Mouse (Mus musculus): ENCODE results near the gene Lctl. TPM values are rescaled to one million over a fixed set of nuclear protein-coding genes. Genes with fewer than 3 reads are reported as not detected.

Gene Lctl
- polyA plus RNA-seq, 1 experiment from 2014 or later = 0.15 TPM

DNA sequence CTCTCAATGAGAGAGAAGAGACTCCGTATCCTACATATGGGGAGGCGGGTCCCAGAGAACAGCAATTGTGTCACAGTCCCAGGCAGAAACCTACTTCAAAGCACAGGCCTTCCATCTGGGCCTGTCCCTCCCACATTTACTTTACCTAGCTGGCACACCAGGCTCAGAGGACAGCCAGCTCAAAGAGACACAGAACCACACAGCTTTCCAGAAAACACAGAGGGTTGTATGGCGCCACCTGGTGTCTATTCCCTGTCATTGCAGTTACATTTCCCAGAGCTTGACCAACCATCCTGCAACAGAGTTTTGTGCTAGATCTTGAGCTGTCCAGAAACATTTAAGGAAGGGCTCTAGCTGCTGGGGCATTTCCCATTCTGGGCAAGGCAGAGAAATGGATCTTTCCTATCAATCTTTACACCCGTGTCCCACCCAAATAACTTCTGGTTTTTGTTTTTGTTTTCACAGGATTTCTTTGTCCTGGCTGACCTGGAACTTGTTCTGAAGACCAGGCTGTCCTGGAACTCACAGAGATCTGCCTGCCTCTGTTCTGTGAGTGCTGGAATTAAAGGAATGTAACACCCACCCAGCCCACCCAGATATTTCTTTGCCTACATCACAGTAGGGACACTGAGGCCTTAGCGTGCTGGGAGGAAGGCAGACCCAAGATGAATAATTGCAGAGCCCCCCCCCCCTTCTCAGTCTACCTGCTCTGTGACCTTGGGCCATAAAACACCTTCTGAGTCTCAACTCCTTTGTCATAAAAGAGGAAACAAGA is 29.3 kb upstream of the Lctl start:
- ATAC-seq = peak; percentile 60
- Histone ChIP-seq H3K4me1 (replicated peaks) (peaks cover 50% of the 10 kb centered on the region), H3K27me3 (replicated peaks) (no peaks in the 10 kb centered on the region), H3K36me3 (no peaks in the 10 kb centered on the region), H3K9ac (no peak overlapping the region), H3K4me2 (replicated peaks) (no peak overlapping the region; the same call in 1 of the 2 replicates), H3K27ac (peak overlapping the region; percentile 93), H3K4me3 (replicated peaks) (no peak overlapping the region), H3K9me3 (no peaks in the 10 kb centered on the region)
- 31% methylated on average over 5 of the region's 5 CpGs for WGBS

DNA sequence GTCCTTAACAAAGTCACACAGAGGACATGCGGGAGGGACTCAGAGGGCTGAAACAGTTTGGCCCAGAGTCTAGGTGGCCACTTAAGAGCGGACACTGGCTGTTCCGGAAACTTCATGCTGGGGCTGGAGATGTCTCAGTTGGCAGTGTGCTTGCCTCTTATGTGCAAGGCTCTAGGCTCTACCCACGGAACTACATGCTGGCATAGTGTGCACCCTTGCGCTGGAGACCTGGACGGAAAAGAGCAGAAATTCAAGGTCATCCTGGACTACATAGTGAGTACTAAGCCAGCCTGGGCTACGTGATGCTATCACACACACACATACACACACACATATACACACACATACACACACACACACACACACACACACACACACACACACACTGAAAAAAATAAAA is 28.6 kb upstream of the Lctl start:
- ATAC-seq = no peak
- Histone ChIP-seq H3K4me1 (replicated peaks) (peaks cover 50% of the 10 kb centered on the region), H3K4me3 (replicated peaks) (no peak overlapping the region), H3K9me3 (no peaks in the 10 kb centered on the region), H3K27me3 (replicated peaks) (no peaks in the 10 kb centered on the region), H3K9ac (no peak overlapping the region), H3K27ac (peak overlapping the region; percentile 70), H3K36me3 (no peaks in the 10 kb centered on the region), H3K4me2 (replicated peaks) (no peak overlapping the region)
- 84% methylated on average over 7 of the region's 7 CpGs for WGBS

DNA sequence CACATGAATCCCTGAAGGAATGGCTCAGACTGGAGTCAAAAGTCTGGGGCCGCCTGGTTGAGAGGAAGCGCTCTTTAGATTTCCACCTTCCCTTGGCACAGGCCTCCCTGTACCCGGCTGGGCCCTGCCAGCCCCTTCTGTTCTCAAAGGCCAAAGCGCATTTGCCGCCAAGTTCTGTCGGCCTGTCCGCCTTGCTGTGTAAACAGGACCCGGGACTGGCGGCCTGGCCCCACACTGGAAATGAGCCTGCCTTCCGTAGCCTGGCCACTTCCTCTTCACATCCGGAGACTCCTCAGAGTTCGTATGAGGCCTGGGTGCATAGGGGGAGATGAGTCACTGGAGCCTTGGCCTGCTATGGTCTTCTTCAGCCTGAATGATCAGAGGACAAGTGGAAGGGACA is 27.9 kb upstream of the Lctl start:
- Histone ChIP-seq H3K9ac (no peak overlapping the region), H3K9me3 (no peaks in the 10 kb centered on the region), H3K4me3 (replicated peaks) (no peak overlapping the region), H3K4me1 (replicated peaks) (peaks cover 45% of the 10 kb centered on the region), H3K27ac (peak overlapping the region; percentile 70), H3K36me3 (no peaks in the 10 kb centered on the region), H3K27me3 (replicated peaks) (no peaks in the 10 kb centered on the region), H3K4me2 (replicated peaks) (0 out of 2 replicates have a peak overlapping the region, but pooled peaks have one; percentile 4)
- WGBS = 26% methylated on average over 12 of the region's 12 CpGs
- peak; percentile 22; the same call in 1 of the 2 replicates for ATAC-seq

DNA sequence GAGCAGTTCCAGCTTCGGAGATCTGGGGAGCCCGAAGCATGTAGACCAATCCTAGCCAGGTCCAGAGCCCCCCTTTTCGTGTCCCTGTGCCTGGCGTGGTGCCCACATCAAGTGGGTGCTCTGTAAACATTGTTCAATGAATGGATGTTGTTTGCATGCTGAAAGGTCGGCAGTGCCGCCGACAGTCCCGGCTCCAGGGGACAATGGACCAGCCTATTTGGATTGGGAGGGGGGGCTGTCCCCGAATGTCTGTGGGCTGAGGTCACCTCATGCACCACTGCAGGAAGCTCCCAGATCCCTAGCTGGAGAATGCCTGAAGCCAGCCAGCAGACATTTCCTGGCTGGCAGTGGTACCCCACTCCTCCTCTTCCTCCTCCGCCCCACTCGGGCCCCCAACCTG is 22.9 kb upstream of the Lctl start:
- H3K4me2 ChIP-seq (replicated peaks) = no peak overlapping the region
- peak overlapping the region; percentile 37; the same call in 1 of the 2 replicates for H3K27ac ChIP-seq
- H3K9ac ChIP-seq = no peak overlapping the region; the same call in 1 of the 2 replicates
- H3K4me1 ChIP-seq (replicated peaks) = peaks cover 20% of the 10 kb centered on the region
- no peak; the same call in 1 of the 2 replicates for ATAC-seq
- no peak overlapping the region for H3K4me3 ChIP-seq (replicated peaks)
- no peaks in the 10 kb centered on the region for H3K36me3 ChIP-seq
- WGBS = 42% methylated on average over 11 of the region's 11 CpGs
- no peaks in the 10 kb centered on the region for H3K9me3 ChIP-seq
- H3K27me3 ChIP-seq (replicated peaks) = no peaks in the 10 kb centered on the region

DNA sequence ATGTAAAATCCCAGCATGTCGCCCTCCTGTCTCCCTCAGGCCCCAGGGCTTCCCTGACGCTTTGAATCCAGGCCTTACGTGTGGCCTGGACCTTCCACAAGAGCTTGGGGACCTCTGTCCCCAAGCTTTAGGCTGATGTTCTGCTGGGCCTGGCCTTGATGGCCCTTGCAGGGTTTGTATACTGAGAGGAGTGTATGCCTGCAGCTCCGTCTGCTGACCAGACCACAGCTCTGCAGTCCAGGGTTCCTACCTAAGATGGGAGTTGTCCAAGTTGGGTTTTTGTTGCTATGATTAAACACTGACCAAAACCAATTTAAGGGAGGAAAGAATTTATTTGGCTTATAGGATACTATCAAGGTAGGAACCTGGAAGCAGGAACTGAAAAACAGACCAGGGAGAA is 18.7 kb upstream of the Lctl start:
- no peak overlapping the region for H3K4me3 ChIP-seq (replicated peaks)
- H3K27me3 ChIP-seq (replicated peaks) = no peaks in the 10 kb centered on the region
- no peaks in the 10 kb centered on the region for H3K36me3 ChIP-seq
- WGBS = 76% methylated on average over 4 of the region's 4 CpGs
- H3K4me2 ChIP-seq (replicated peaks) = no peak overlapping the region
- H3K9ac ChIP-seq = no peak overlapping the region
- no peak for ATAC-seq
- H3K4me1 ChIP-seq (replicated peaks) = peaks cover 14% of the 10 kb centered on the region
- H3K27ac ChIP-seq = no peak overlapping the region
- no peaks in the 10 kb centered on the region for H3K9me3 ChIP-seq

DNA sequence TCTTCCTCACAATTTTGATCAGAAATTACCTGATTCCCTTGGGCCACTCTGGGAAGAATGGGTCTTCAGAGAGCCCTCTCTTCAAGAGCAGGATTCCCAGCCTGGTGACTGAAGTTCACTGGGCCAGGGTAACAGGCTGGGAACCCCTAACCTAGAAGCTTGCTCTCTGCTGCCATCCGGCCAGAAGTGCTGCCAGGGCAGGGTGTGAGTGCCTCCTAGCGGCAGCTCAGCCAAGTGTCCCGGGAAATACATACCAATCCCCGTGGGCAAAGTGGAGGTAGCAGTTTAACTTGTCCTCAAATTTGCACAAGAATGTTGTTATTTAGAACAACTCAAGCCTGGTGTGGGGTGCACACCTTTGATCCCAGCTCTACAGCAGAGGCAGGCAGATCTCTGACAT is 16.5 kb upstream of the Lctl start:
- WGBS = 6% methylated on average over 4 of the region's 4 CpGs
- 0 out of 2 replicates have a peak, but pooled peaks have one; percentile 46 for ATAC-seq

DNA sequence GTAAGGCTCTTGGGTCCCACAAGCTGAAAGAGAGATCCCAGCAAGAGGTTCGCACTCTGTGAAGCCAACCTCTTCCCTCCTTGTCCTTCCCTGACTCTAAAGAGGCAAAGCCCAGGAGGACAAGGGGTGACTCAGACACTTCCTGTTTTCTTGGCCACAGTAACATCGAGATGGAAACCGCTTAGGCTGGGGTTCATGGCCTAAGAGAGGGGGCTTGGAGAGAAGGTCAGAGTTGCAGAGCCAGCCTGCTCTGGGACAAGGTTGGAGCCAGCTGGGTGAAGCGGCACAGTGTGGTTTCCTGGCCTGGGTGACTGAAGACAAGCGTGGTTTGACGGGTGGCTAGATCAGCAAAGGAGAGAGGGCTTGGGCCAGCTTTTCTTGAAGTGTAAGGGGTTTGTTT is 11.6 kb upstream of the Lctl start:
- ATAC-seq = no peak
- no peak overlapping the region for H3K4me3 ChIP-seq (replicated peaks)
- no peak overlapping the region for H3K27ac ChIP-seq
- WGBS = 72% methylated on average over 6 of the region's 6 CpGs
- no peaks in the 10 kb centered on the region for H3K36me3 ChIP-seq
- H3K4me2 ChIP-seq (replicated peaks) = no peak overlapping the region
- no peaks in the 10 kb centered on the region for H3K9me3 ChIP-seq
- H3K4me1 ChIP-seq (replicated peaks) = peaks cover 2% of the 10 kb centered on the region; the same call in 1 of the 2 replicates
- H3K9ac ChIP-seq = no peak overlapping the region
- no peaks in the 10 kb centered on the region for H3K27me3 ChIP-seq (replicated peaks)

More for the DNA sequence above, 16.5 kb upstream of the Lctl start:
- Histone ChIP-seq H3K27ac (no peak overlapping the region), H3K4me2 (replicated peaks) (no peak overlapping the region), H3K36me3 (no peaks in the 10 kb centered on the region), H3K9me3 (no peaks in the 10 kb centered on the region), H3K27me3 (replicated peaks) (no peaks in the 10 kb centered on the region), H3K9ac (no peak overlapping the region), H3K4me1 (replicated peaks) (peaks cover 2% of the 10 kb centered on the region; the same call in 1 of the 2 replicates), H3K4me3 (replicated peaks) (no peak overlapping the region)

DNA sequence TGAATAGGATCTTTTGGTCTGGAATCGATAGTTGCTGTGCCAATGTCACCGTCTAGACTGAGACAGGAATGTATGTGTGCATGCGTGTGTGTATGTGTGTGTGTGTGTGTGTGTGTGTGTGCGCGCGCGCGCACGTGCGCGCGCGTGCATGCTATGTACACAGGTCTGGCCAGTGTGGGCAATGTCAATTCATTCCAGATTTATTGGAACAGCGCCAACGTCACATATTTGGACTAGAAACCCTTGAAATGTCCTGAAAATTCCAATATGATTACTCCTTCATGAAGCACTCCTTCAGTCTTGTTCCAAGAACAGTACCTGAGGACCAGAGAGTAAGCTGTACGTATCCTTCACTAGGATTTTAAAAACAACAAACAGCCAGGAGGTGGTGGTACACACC is 6.4 kb upstream of the Lctl start:
- H3K4me3 ChIP-seq (replicated peaks) = no peak overlapping the region
- 0 out of 2 replicates have a peak, but pooled peaks cover 5% of the 10 kb centered on the region for H3K4me1 ChIP-seq (replicated peaks)
- no peaks in the 10 kb centered on the region for H3K36me3 ChIP-seq
- H3K9ac ChIP-seq = no peak overlapping the region
- H3K27me3 ChIP-seq (replicated peaks) = no peaks in the 10 kb centered on the region
- whole genome bisulfite sequencing = 94% methylated on average over 16 of the region's 16 CpGs
- ATAC-seq = no peak
- no peak overlapping the region for H3K27ac ChIP-seq
- H3K4me2 ChIP-seq (replicated peaks) = no peak overlapping the region
- H3K9me3 ChIP-seq = no peaks in the 10 kb centered on the region

DNA sequence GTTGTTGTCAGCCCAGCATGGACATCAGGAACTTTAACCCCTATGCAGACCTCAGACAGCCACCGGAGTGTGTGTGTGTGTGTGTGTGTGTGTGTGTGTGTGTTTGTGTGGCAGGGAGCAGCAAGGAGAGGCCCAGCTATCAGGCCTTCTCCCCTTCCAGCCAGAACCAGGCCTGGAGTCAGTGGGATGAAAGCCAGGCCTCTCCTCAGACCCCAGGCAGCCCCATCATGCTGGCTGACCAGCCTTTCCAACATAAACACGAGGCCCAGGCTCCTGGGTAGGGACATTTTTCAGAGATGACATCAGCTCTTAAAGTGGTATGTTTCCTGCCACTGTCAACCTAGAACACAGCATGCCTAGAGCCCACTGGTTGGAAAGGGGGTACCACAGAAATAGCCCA is 2.3 kb upstream of the Lctl start:
- peak; percentile 54; the same call in 1 of the 2 replicates for ATAC-seq
- Histone ChIP-seq H3K36me3 (no peaks in the 10 kb centered on the region), H3K27ac (peak overlapping the region; percentile 25; the same call in 1 of the 2 replicates), H3K4me2 (replicated peaks) (no peak overlapping the region), H3K4me3 (replicated peaks) (no peak overlapping the region), H3K27me3 (replicated peaks) (no peaks in the 10 kb centered on the region), H3K9me3 (no peaks in the 10 kb centered on the region), H3K9ac (no peak overlapping the region), H3K4me1 (replicated peaks) (0 out of 2 replicates have a peak, but pooled peaks cover 5% of the 10 kb centered on the region)
- 9% methylated on average over 2 of the region's 2 CpGs for WGBS

DNA sequence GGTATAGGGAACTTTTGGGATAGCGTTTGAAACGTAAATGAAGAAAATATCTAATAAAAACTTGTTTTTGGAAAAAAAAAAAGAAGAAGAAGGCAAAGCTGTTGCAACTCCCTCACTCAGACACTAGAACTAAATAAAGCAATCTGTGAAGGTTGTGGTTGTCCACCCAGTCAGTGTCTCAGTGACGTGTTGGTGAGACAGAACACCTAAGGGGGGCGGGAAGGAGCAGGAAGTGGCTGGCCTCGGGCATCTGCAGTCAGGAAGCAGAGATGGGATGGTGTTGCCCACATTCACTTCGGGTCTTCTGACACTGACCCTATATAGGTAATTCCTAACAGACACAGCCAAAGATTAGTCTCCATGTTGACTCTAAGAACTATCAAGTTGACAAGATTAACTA is 1.2 kb upstream of the Lctl start:
- Histone ChIP-seq H3K27me3 (replicated peaks) (no peaks in the 10 kb centered on the region), H3K9ac (no peak overlapping the region), H3K4me1 (replicated peaks) (peaks cover 5% of the 10 kb centered on the region; the same call in 1 of the 2 replicates), H3K36me3 (no peaks in the 10 kb centered on the region), H3K9me3 (no peaks in the 10 kb centered on the region), H3K4me2 (replicated peaks) (no peak overlapping the region), H3K4me3 (replicated peaks) (no peak overlapping the region), H3K27ac (no peak overlapping the region)
- 83% methylated on average over 6 of the region's 6 CpGs for WGBS
- ATAC-seq = no peak

DNA sequence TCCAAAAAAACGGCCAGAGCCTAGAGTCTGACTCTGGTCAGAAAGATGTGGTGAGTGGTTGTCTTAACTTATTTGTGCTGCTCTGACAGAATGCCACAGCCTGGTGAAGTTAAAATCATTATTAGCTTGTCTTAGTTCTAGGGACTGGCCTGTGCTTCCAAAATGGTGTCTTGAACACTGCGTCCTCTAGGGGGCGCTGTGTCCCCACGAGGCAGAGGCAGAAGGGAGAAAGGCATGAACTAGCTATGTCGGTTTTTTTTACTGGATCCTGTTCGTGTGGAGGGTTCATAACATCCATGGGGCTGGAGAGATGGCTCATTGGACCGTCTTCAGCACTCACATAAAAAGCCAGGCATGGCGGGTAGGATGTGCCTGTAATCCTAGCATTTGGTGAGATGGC is 3.0 kb downstream of the Lctl start:
- H3K27ac ChIP-seq = no peak overlapping the region
- WGBS = 35% methylated on average over 8 of the region's 8 CpGs
- no peaks in the 10 kb centered on the region for H3K27me3 ChIP-seq (replicated peaks)
- no peaks in the 10 kb centered on the region for H3K9me3 ChIP-seq
- H3K4me2 ChIP-seq (replicated peaks) = no peak overlapping the region
- no peak overlapping the region for H3K9ac ChIP-seq
- no peaks in the 10 kb centered on the region; the same call in 1 of the 2 replicates for H3K4me1 ChIP-seq (replicated peaks)
- no peak overlapping the region for H3K4me3 ChIP-seq (replicated peaks)
- H3K36me3 ChIP-seq = no peaks in the 10 kb centered on the region
- ATAC-seq = no peak

DNA sequence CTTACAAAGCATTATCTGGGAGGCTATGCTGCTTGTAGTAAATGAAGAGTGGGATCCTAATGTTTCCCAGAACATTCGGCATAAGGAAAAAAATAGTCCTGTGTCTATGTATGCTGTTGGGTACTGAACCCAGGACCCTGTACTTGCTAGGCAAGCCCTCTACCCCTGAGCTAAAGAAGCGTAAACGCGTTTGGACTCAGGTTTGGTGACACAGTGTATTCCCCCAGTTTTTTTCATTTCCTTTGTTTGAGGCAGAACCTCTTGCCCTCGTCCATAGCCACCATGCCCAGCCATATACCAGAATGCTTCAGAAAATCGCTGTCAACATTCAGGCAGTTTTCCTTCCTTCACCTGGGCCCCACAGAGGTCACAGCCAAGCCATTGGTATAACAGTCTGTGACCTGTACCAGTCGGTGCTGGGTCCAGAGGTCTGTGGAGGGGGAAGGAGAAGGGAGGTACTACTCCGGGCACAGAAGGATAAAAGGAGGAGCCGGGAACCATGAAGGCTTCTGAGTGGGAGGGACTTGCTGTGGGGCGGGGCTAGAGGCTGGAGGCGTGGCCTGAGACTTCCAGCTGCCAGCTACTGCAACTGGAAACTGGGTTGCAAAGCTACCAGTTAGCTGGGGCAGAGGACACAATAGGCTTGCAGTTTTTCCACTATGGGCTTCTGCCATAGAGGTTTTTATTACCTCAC is 3.8 kb downstream of the Lctl start:
- no peak overlapping the region for H3K4me3 ChIP-seq (replicated peaks)
- 36% methylated on average over 11 of the region's 11 CpGs for WGBS
- ATAC-seq = peak; percentile 81
- H3K9ac ChIP-seq = no peak overlapping the region
- H3K4me1 ChIP-seq (replicated peaks) = no peaks in the 10 kb centered on the region; the same call in 1 of the 2 replicates
- no peaks in the 10 kb centered on the region for H3K36me3 ChIP-seq
- no peak overlapping the region for H3K4me2 ChIP-seq (replicated peaks)
- H3K9me3 ChIP-seq = no peaks in the 10 kb centered on the region
- no peak overlapping the region for H3K27ac ChIP-seq
- no peaks in the 10 kb centered on the region for H3K27me3 ChIP-seq (replicated peaks)

Measured in intestine, embryonic 15.5 days (tissue).